Mouse (Mus musculus): Measurements from ENCODE around the gene Hdac9.

Gene Hdac9

GRCm38 (mm10) chr12:34498331-34498730, 418.6 kb downstream of the Hdac9 start:
- in situ Hi-C loops (cut with MboI, MseI) = no loop called here

- in situ Hi-C loops (cut with MboI, MseI) = no loop called here
These were observed 419.2 kb downstream of the Hdac9 start for GRCm38 (mm10) chr12:34497702-34498101.

- in situ Hi-C loops (cut with MboI, MseI) = no loop called here
These were observed 421.0 kb downstream of the Hdac9 start for GRCm38 (mm10) chr12:34495940-34496339.

GRCm38 (mm10) chr12:34489629-34490028, 427.3 kb downstream of the Hdac9 start:
- in situ Hi-C loops (cut with MboI, MseI) = no loop called here

- in situ Hi-C loops (cut with MboI, MseI) = no loop called here
These were observed 429.2 kb downstream of the Hdac9 start for GRCm38 (mm10) chr12:34487666-34488065.

- in situ Hi-C loops (cut with MboI, MseI) = no loop called here
These were observed 429.9 kb downstream of the Hdac9 start for GRCm38 (mm10) chr12:34487021-34487420.

GRCm38 (mm10) chr12:34486016-34486415, 430.9 kb downstream of the Hdac9 start:
- in situ Hi-C loops (cut with MboI, MseI) = no loop called here

- in situ Hi-C loops (cut with MboI, MseI) = no loop called here
These were observed 435.2 kb downstream of the Hdac9 start for GRCm38 (mm10) chr12:34481702-34482101.

- in situ Hi-C loops (cut with MboI, MseI) = no loop called here
These were observed 443.8 kb downstream of the Hdac9 start for GRCm38 (mm10) chr12:34472949-34473651.

- in situ Hi-C loops (cut with MboI, MseI) = no loop called here
These were observed 444.4 kb downstream of the Hdac9 start for GRCm38 (mm10) chr12:34472542-34472941.

GRCm38 (mm10) chr12:34461728-34462127, 455.2 kb downstream of the Hdac9 start:
- in situ Hi-C loops (cut with MboI, MseI) = no loop called here

GRCm38 (mm10) chr12:34452643-34453042, 464.3 kb downstream of the Hdac9 start:
- in situ Hi-C loops (cut with MboI, MseI) = no loop called here

- in situ Hi-C loops (cut with MboI, MseI) = no loop called here
These were observed 465.7 kb downstream of the Hdac9 start for GRCm38 (mm10) chr12:34451198-34451597.

GRCm38 (mm10) chr12:34444724-34445123, 472.2 kb downstream of the Hdac9 start:
- in situ Hi-C loops (cut with MboI, MseI) = loop anchor here (25.0 kb wide), 1 partner anchor 743 kb away; no protein-coding TSS in a partner anchor

- in situ Hi-C loops (cut with MboI, MseI) = loop anchor here (25.0 kb wide), 1 partner anchor 746 kb away; no protein-coding TSS in a partner anchor
These were observed 476.0 kb downstream of the Hdac9 start for GRCm38 (mm10) chr12:34440930-34441329.

GRCm38 (mm10) chr12:34432919-34433318, 484.0 kb downstream of the Hdac9 start:
- in situ Hi-C loops (cut with MboI, MseI) = loop anchor here (25.0 kb wide), 1 partner anchor 754 kb away; no protein-coding TSS in a partner anchor

- in situ Hi-C loops (cut with MboI, MseI) = loop anchor here (25.0 kb wide), 1 partner anchor 755 kb away; no protein-coding TSS in a partner anchor
These were observed 484.4 kb downstream of the Hdac9 start for GRCm38 (mm10) chr12:34432461-34432860.

- in situ Hi-C loops (cut with MboI, MseI) = loop anchor here (25.0 kb wide), 1 partner anchor 755 kb away; no protein-coding TSS in a partner anchor
These were observed 485.1 kb downstream of the Hdac9 start for GRCm38 (mm10) chr12:34431832-34432231.

- in situ Hi-C loops (cut with MboI, MseI) = loop anchor here (25.0 kb wide), 1 partner anchor 762 kb away; no protein-coding TSS in a partner anchor
These were observed 491.4 kb downstream of the Hdac9 start for GRCm38 (mm10) chr12:34425468-34425867.

GRCm38 (mm10) chr12:34408139-34408538, 508.8 kb downstream of the Hdac9 start:
- in situ Hi-C loops (cut with MboI, MseI) = no loop called here

GRCm38 (mm10) chr12:34407143-34407542, 509.8 kb downstream of the Hdac9 start:
- in situ Hi-C loops (cut with MboI, MseI) = no loop called here

GRCm38 (mm10) chr12:34402065-34402464, 514.8 kb downstream of the Hdac9 start:
- in situ Hi-C loops (cut with MboI, MseI) = no loop called here

- in situ Hi-C loops (cut with MboI, MseI) = loop anchor here (10.0 kb wide), 1 partner anchor 1294 kb away; no protein-coding TSS in a partner anchor
These were observed 518.3 kb downstream of the Hdac9 start for GRCm38 (mm10) chr12:34398611-34399010.

All from T-helper 2 cell (primary cell).